Mouse (Mus musculus): ENCODE measurements around the gene Ip6k1. TPM values are rescaled to one million over a fixed set of nuclear protein-coding genes. Genes with fewer than 3 reads are reported as not detected.
A peak's percentile ranks its signal among the peaks of the same experiment; 100 is the strongest.

Ip6k1 gene
- total and polyA plus RNA-seq, 3 experiments: 31.8 to 59.1 (median 37.2) TPM

DNA sequence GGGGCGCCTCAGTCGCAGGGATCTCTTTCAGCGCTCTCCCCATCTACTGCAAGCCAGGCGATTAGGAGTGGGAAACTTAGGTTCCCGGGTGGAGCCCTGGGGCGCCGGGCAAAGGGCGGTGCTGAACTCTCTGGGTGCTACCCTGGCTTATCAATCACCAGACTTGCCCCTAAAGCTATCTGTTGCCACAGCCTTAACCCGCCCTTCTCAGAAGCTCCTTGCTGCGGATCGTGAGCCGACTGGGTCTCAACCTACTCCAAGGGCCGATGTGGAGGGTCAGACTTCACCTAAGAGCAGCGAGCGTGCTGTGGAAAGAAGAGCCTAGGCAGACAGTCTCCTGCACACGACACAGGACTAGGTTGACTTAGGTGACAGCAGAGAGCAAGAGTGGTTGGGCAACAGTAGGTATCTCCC, 92.7 kb downstream of the Ip6k1 start:
- Histone ChIP-seq H3K9ac (ENCODE audit: control insufficient read depth, low read depth, low read length, poor library complexity, severe bottlenecking) (peak overlapping the region; percentile 69), H3K4me3 (ENCODE audit: control insufficient read depth in 1 of 2, insufficient read depth in 1 of 2, low read depth in 2 of 2, low read length in 2 of 2) (peak overlapping the region; percentile 66 to 77), H3K4me1 (ENCODE audit: control insufficient read depth in 1 of 2, insufficient read depth in 2 of 2, low read length in 2 of 2) (peaks cover 3 to 10% of the 10 kb centered on the region in 2 experiments; a peak in 3 of 4 replicates), H3K27ac (ENCODE audit: control insufficient read depth, low read depth, low read length) (peak overlapping the region; percentile 85), H3K9me3 (replicated peaks; ENCODE audit: insufficient read depth, low read length) (no peaks in the 10 kb centered on the region), H3K36me3 (ENCODE audit: control insufficient read depth in 1 of 2, insufficient read depth in 2 of 2, low read length in 2 of 2) (no peaks in the 10 kb centered on the region; a peak in 1 of 4 replicates), H3K79me2 (ENCODE audit: control insufficient read depth, insufficient read depth, low read length, poor library complexity) (peaks cover 10% of the 10 kb centered on the region), H3K27me3 (ENCODE audit: control insufficient read depth in 1 of 2, insufficient read depth in 2 of 2, low read length in 2 of 2) (no peaks in the 10 kb centered on the region)
- peak; percentile 86 for DNase-seq (ENCODE audit: low read depth, low spot score)
- TF ChIP-seq E2F4 (IDR thresholded peaks at IDR 0.05; ENCODE audit: borderline replicate concordance, low read depth, low read length): no peak
- TF ChIP-seq ZC3H11A (IDR thresholded peaks at IDR 0.05; ENCODE audit: low read depth, low read length): no peak
- TF ChIP-seq BHLHE40 (IDR thresholded peaks at IDR 0.05; ENCODE audit: borderline replicate concordance, low read depth, low read length): no peak
- no peak for TF ChIP-seq KAT2A (conservative IDR thresholded peaks at IDR 0.05; ENCODE audit: low read depth, low read length)
- TF ChIP-seq SMC3 (IDR thresholded peaks at IDR 0.05; ENCODE audit: low read depth, low read length): no peak
- no peak; the same call in 1 of the 2 replicates for TF ChIP-seq ZMIZ1 (IDR thresholded peaks at IDR 0.05; ENCODE audit: low read depth, low read length)
- peak; percentile 70 for TF ChIP-seq GATA1 (IDR thresholded peaks at IDR 0.05; ENCODE audit: low read depth, low read length)
- peak; percentile 91 for TF ChIP-seq TAL1 (IDR thresholded peaks at IDR 0.05; ENCODE audit: low read length)
- TF ChIP-seq EP300 (IDR thresholded peaks at IDR 0.05; ENCODE audit: low read depth in 1 of 2, low read length in 2 of 2): peak; percentile 58 to 85
- TF ChIP-seq CHD2 (IDR thresholded peaks at IDR 0.05; ENCODE audit: low read length): no peak
- TF ChIP-seq NRF1 (IDR thresholded peaks at IDR 0.05; ENCODE audit: insufficient read depth, low read depth, low read length, poor library complexity, severe bottlenecking): no peak
- no peak for TF ChIP-seq MEF2A (IDR thresholded peaks at IDR 0.05; ENCODE audit: extremely low read depth, insufficient replicate concordance, low read depth, low read length, poor library complexity, severe bottlenecking)
- no peak for TF ChIP-seq CTCF (IDR thresholded peaks at IDR 0.05 in 2 of 3, conservative IDR thresholded peaks at IDR 0.05 in 1 of 3; ENCODE audit: control insufficient read depth in 1 of 3, insufficient read depth in 1 of 3, low read depth in 2 of 3, low read length in 3 of 3, poor library complexity in 1 of 3, severe bottlenecking in 1 of 3)
- no peak for TF ChIP-seq MYC (IDR thresholded peaks at IDR 0.05; ENCODE audit: low read depth, low read length)
- no peak for TF ChIP-seq MAX (IDR thresholded peaks at IDR 0.05; ENCODE audit: low read length)
- TF ChIP-seq TBP (IDR thresholded peaks at IDR 0.05; ENCODE audit: low read depth, low read length): 0 out of 2 replicates have a peak, but pooled peaks have one; percentile 27
- no peak for TF ChIP-seq POLR2AphosphoS2 (IDR thresholded peaks at IDR 0.05; ENCODE audit: low read length)
- peak; percentile 86 for TF ChIP-seq TCF12 (IDR thresholded peaks at IDR 0.05; ENCODE audit: low read depth, low read length)
- TF ChIP-seq MXI1 (IDR thresholded peaks at IDR 0.05; ENCODE audit: low read depth, low read length): no peak
- no peak for TF ChIP-seq GABPA (IDR thresholded peaks at IDR 0.05; ENCODE audit: low read depth, low read length)
- TF ChIP-seq SIN3A (IDR thresholded peaks at IDR 0.05; ENCODE audit: low read length): peak; percentile 50; the same call in 1 of the 2 replicates
- no peak for TF ChIP-seq UBTF (IDR thresholded peaks at IDR 0.05; ENCODE audit: borderline replicate concordance, insufficient read depth, low read depth, low read length)
- peak; percentile 56; the same call in 1 of the 2 replicates for TF ChIP-seq ETS1 (IDR thresholded peaks at IDR 0.05; ENCODE audit: low read depth, low read length)
- TF ChIP-seq POLR2A (IDR thresholded peaks at IDR 0.05; ENCODE audit: control insufficient read depth in 1 of 2, insufficient read depth in 1 of 2, low read depth in 1 of 2, low read length in 2 of 2, poor library complexity in 1 of 2): peak in 1 of 2 experiments; percentile 35; a peak in 1 of 4 replicates
- no peak for TF ChIP-seq USF1 (IDR thresholded peaks at IDR 0.05; ENCODE audit: low read depth, low read length)
- TF ChIP-seq MAFK (IDR thresholded peaks at IDR 0.05; ENCODE audit: borderline replicate concordance, low read depth, low read length): no peak
- no peak for TF ChIP-seq CHD1 (IDR thresholded peaks at IDR 0.05; ENCODE audit: low read depth, low read length)
- TF ChIP-seq JUND (IDR thresholded peaks at IDR 0.05; ENCODE audit: low read depth, low read length): no peak
- peak; percentile 22; the same call in 1 of the 2 replicates for TF ChIP-seq MAZ (IDR thresholded peaks at IDR 0.05; ENCODE audit: low read depth, low read length)
- no peak for TF ChIP-seq HCFC1 (IDR thresholded peaks at IDR 0.05; ENCODE audit: low read depth, low read length)
- no peak for TF ChIP-seq ELF1 (IDR thresholded peaks at IDR 0.05; ENCODE audit: low read depth, low read length)
- no peak for TF ChIP-seq RAD21 (IDR thresholded peaks at IDR 0.05; ENCODE audit: low read depth, low read length)
- TF ChIP-seq MYB (IDR thresholded peaks at IDR 0.05; ENCODE audit: low read depth, low read length): no peak
- no peak for TF ChIP-seq RCOR1 (IDR thresholded peaks at IDR 0.05; ENCODE audit: low read depth, low read length)
- TF ChIP-seq ZKSCAN1 (IDR thresholded peaks at IDR 0.05; ENCODE audit: low read depth, low read length): no peak

Measured in MEL (cell line).